Mouse (Mus musculus): ENCODE measurements around the gene Edc3. TPM values are rescaled to one million over a fixed set of nuclear protein-coding genes. Genes with fewer than 3 reads are reported as not detected.

Gene Edc3
- polyA plus RNA-seq (2015; fragmentation: Nextera tagmentation; extraction: Ambion mirVana) = 31.8 and 34.7 TPM in 2 replicates

- peak; percentile 93 for ATAC-seq
- under 1% methylated on average over 23 of the region's 23 CpGs for WGBS
- H3K9ac ChIP-seq (ENCODE audit: low read depth, low read length) = peak within 1 kb of the TSS; percentile 88
- peak within 1 kb of the TSS; percentile 82 for H3K4me2 ChIP-seq (ENCODE audit: low read length)
- peak within 1 kb of the TSS; percentile 81 for H3K27ac ChIP-seq (ENCODE audit: low read length)
- peaks cover 16% of the 10 kb centered on the region for H3K4me1 ChIP-seq (ENCODE audit: control insufficient read depth, insufficient read depth, low read length)
- peaks cover under 1% of the 10 kb centered on the region for H3K36me3 ChIP-seq (ENCODE audit: control insufficient read depth, insufficient read depth, low read length)
- H3K9me3 ChIP-seq (replicated peaks; ENCODE audit: control insufficient read depth, low read length, poor library complexity, severe bottlenecking) = 0 out of 2 replicates have a peak, but pooled peaks cover 2% of the 10 kb centered on the region
- H3K4me3 ChIP-seq (ENCODE audit: low read depth, low read length) = peak within 1 kb of the TSS; percentile 92
- no peaks in the 10 kb centered on the region; the same call in 1 of the 2 replicates for H3K27me3 ChIP-seq (ENCODE audit: control insufficient read depth, insufficient read depth, low read depth, low read length)
These were observed at the start of gene Edc3 for GRCm38 (mm10) chr9:57708068-57708719. Gene Edc3 (plus strand): TSS chr9:57708540.

- 80% methylated on average over 4 of the region's 4 CpGs for WGBS
- ATAC-seq = no peak
- Histone ChIP-seq H3K36me3 (ENCODE audit: control insufficient read depth, insufficient read depth, low read length) (no peaks in the 10 kb centered on the region), H3K27ac (ENCODE audit: low read length) (no peak overlapping the region), H3K4me3 (ENCODE audit: low read depth, low read length) (no peak overlapping the region), H3K4me2 (ENCODE audit: low read length) (no peak overlapping the region), H3K9ac (ENCODE audit: low read depth, low read length) (no peak overlapping the region), H3K9me3 (replicated peaks; ENCODE audit: control insufficient read depth, low read length, poor library complexity, severe bottlenecking) (no peaks in the 10 kb centered on the region), H3K4me1 (ENCODE audit: control insufficient read depth, insufficient read depth, low read length) (peaks cover 3% of the 10 kb centered on the region; the same call in 1 of the 2 replicates), H3K27me3 (ENCODE audit: control insufficient read depth, insufficient read depth, low read depth, low read length) (no peaks in the 10 kb centered on the region)
These were observed 49.4 kb upstream of the Edc3 start for GRCm38 (mm10) chr9:57658970-57659369.

- Histone ChIP-seq H3K27me3 (ENCODE audit: control insufficient read depth, insufficient read depth, low read depth, low read length) (no peaks in the 10 kb centered on the region), H3K36me3 (ENCODE audit: control insufficient read depth, insufficient read depth, low read length) (no peaks in the 10 kb centered on the region), H3K9me3 (replicated peaks; ENCODE audit: control insufficient read depth, low read length, poor library complexity, severe bottlenecking) (no peaks in the 10 kb centered on the region), H3K4me3 (ENCODE audit: low read depth, low read length) (no peak overlapping the region), H3K4me2 (ENCODE audit: low read length) (no peak overlapping the region), H3K4me1 (ENCODE audit: control insufficient read depth, insufficient read depth, low read length) (peaks cover 3% of the 10 kb centered on the region; the same call in 1 of the 2 replicates), H3K9ac (ENCODE audit: low read depth, low read length) (no peak overlapping the region), H3K27ac (ENCODE audit: low read length) (no peak overlapping the region)
- peak; percentile 68; the same call in 1 of the 2 replicates for ATAC-seq
- 25% methylated on average over 4 of the region's 4 CpGs for WGBS
These were observed 48.6 kb upstream of the Edc3 start for GRCm38 (mm10) chr9:57659774-57660173.

GRCm38 (mm10) chr9:57660501-57660900 is 47.8 kb upstream of the Edc3 start:
- no peak overlapping the region for H3K4me2 ChIP-seq (ENCODE audit: low read length)
- H3K9ac ChIP-seq (ENCODE audit: low read depth, low read length) = no peak overlapping the region
- 89% methylated on average over 6 of the region's 6 CpGs for WGBS
- no peaks in the 10 kb centered on the region for H3K36me3 ChIP-seq (ENCODE audit: control insufficient read depth, insufficient read depth, low read length)
- H3K27me3 ChIP-seq (ENCODE audit: control insufficient read depth, insufficient read depth, low read depth, low read length) = no peaks in the 10 kb centered on the region
- H3K4me1 ChIP-seq (ENCODE audit: control insufficient read depth, insufficient read depth, low read length) = peaks cover 3% of the 10 kb centered on the region; the same call in 1 of the 2 replicates
- ATAC-seq = no peak
- H3K27ac ChIP-seq (ENCODE audit: low read length) = no peak overlapping the region
- no peak overlapping the region for H3K4me3 ChIP-seq (ENCODE audit: low read depth, low read length)
- H3K9me3 ChIP-seq (replicated peaks; ENCODE audit: control insufficient read depth, low read length, poor library complexity, severe bottlenecking) = no peaks in the 10 kb centered on the region

- Histone ChIP-seq H3K27me3 (ENCODE audit: control insufficient read depth, insufficient read depth, low read depth, low read length) (no peaks in the 10 kb centered on the region), H3K4me2 (ENCODE audit: low read length) (no peak overlapping the region), H3K4me3 (ENCODE audit: low read depth, low read length) (no peak overlapping the region), H3K36me3 (ENCODE audit: control insufficient read depth, insufficient read depth, low read length) (no peaks in the 10 kb centered on the region), H3K9ac (ENCODE audit: low read depth, low read length) (no peak overlapping the region), H3K4me1 (ENCODE audit: control insufficient read depth, insufficient read depth, low read length) (no peaks in the 10 kb centered on the region), H3K27ac (ENCODE audit: low read length) (no peak overlapping the region), H3K9me3 (replicated peaks; ENCODE audit: control insufficient read depth, low read length, poor library complexity, severe bottlenecking) (no peaks in the 10 kb centered on the region)
- no peak for ATAC-seq
- WGBS = 62% methylated on average over 3 of the region's 3 CpGs
These were observed 46.8 kb upstream of the Edc3 start for GRCm38 (mm10) chr9:57661552-57661951.

GRCm38 (mm10) chr9:57664616-57665015 is 43.7 kb upstream of the Edc3 start:
- no peaks in the 10 kb centered on the region for H3K36me3 ChIP-seq (ENCODE audit: control insufficient read depth, insufficient read depth, low read length)
- H3K27me3 ChIP-seq (ENCODE audit: control insufficient read depth, insufficient read depth, low read depth, low read length) = no peaks in the 10 kb centered on the region
- no peak for ATAC-seq
- no peak overlapping the region for H3K27ac ChIP-seq (ENCODE audit: low read length)
- H3K9me3 ChIP-seq (replicated peaks; ENCODE audit: control insufficient read depth, low read length, poor library complexity, severe bottlenecking) = no peaks in the 10 kb centered on the region
- H3K4me2 ChIP-seq (ENCODE audit: low read length) = no peak overlapping the region
- 72% methylated on average over 7 of the region's 7 CpGs for WGBS
- H3K9ac ChIP-seq (ENCODE audit: low read depth, low read length) = peak overlapping the region; percentile 28; the same call in 1 of the 2 replicates
- no peaks in the 10 kb centered on the region for H3K4me1 ChIP-seq (ENCODE audit: control insufficient read depth, insufficient read depth, low read length)
- no peak overlapping the region for H3K4me3 ChIP-seq (ENCODE audit: low read depth, low read length)

- Histone ChIP-seq H3K36me3 (ENCODE audit: control insufficient read depth, insufficient read depth, low read length) (no peaks in the 10 kb centered on the region), H3K4me1 (ENCODE audit: control insufficient read depth, insufficient read depth, low read length) (no peaks in the 10 kb centered on the region), H3K4me2 (ENCODE audit: low read length) (no peak overlapping the region), H3K9ac (ENCODE audit: low read depth, low read length) (no peak overlapping the region), H3K9me3 (replicated peaks; ENCODE audit: control insufficient read depth, low read length, poor library complexity, severe bottlenecking) (no peaks in the 10 kb centered on the region), H3K27me3 (ENCODE audit: control insufficient read depth, insufficient read depth, low read depth, low read length) (no peaks in the 10 kb centered on the region), H3K27ac (ENCODE audit: low read length) (no peak overlapping the region), H3K4me3 (ENCODE audit: low read depth, low read length) (no peak overlapping the region)
- ATAC-seq = no peak
- 87% methylated on average over 8 of the region's 8 CpGs for WGBS
These were observed 41.8 kb upstream of the Edc3 start for GRCm38 (mm10) chr9:57666536-57666935.

GRCm38 (mm10) chr9:57667136-57667535 is 41.2 kb upstream of the Edc3 start:
- Histone ChIP-seq H3K4me2 (ENCODE audit: low read length) (no peak overlapping the region), H3K9ac (ENCODE audit: low read depth, low read length) (no peak overlapping the region), H3K36me3 (ENCODE audit: control insufficient read depth, insufficient read depth, low read length) (no peaks in the 10 kb centered on the region), H3K9me3 (replicated peaks; ENCODE audit: control insufficient read depth, low read length, poor library complexity, severe bottlenecking) (no peaks in the 10 kb centered on the region), H3K27ac (ENCODE audit: low read length) (no peak overlapping the region), H3K27me3 (ENCODE audit: control insufficient read depth, insufficient read depth, low read depth, low read length) (no peaks in the 10 kb centered on the region), H3K4me3 (ENCODE audit: low read depth, low read length) (no peak overlapping the region), H3K4me1 (ENCODE audit: control insufficient read depth, insufficient read depth, low read length) (no peaks in the 10 kb centered on the region)
- 85% methylated on average over 3 of the region's 3 CpGs for WGBS
- ATAC-seq = no peak

GRCm38 (mm10) chr9:57667817-57668216 is 40.5 kb upstream of the Edc3 start:
- H3K4me3 ChIP-seq (ENCODE audit: low read depth, low read length) = no peak overlapping the region
- no peaks in the 10 kb centered on the region for H3K36me3 ChIP-seq (ENCODE audit: control insufficient read depth, insufficient read depth, low read length)
- no peak overlapping the region for H3K27ac ChIP-seq (ENCODE audit: low read length)
- no peak for ATAC-seq
- H3K9me3 ChIP-seq (replicated peaks; ENCODE audit: control insufficient read depth, low read length, poor library complexity, severe bottlenecking) = no peaks in the 10 kb centered on the region
- no peak overlapping the region for H3K9ac ChIP-seq (ENCODE audit: low read depth, low read length)
- H3K27me3 ChIP-seq (ENCODE audit: control insufficient read depth, insufficient read depth, low read depth, low read length) = no peaks in the 10 kb centered on the region
- 68% methylated on average over 11 of the region's 11 CpGs for WGBS
- no peak overlapping the region for H3K4me2 ChIP-seq (ENCODE audit: low read length)
- no peaks in the 10 kb centered on the region for H3K4me1 ChIP-seq (ENCODE audit: control insufficient read depth, insufficient read depth, low read length)
